Mouse (Mus musculus) E14TG2a.4 (cell line): ENCODE results near the gene Slc41a2.

Experiments used
- H3K27me3 ChIP-seq: 2 replicates; pipeline ENCODE4 v1.6.1; 2014; ENCODE audit warnings: low read length, control low read depth; ENCODE audit not compliant: insufficient read depth
- H3K36me3 ChIP-seq: 2 replicates; pipeline ENCODE4 v1.6.1; 2014; ENCODE audit warnings: low read length, control low read depth; ENCODE audit not compliant: insufficient read depth
- H3K4me1 ChIP-seq: replicated peaks from 2 replicates; pipeline ENCODE4 v1.6.1; 2014; ENCODE audit warnings: low read depth, low read length, control low read depth
- H3K4me3 ChIP-seq: replicated peaks from 2 replicates; pipeline ENCODE4 v1.5.1; 2014; ENCODE audit warnings: mild to moderate bottlenecking, low read length
- H3K9me3 ChIP-seq: 2 replicates; pipeline ENCODE4 v1.6.1; 2014; ENCODE audit warnings: low read length, control low read depth
- CTCF ChIP-seq: conservative IDR thresholded peaks from 2 replicates; pipeline ENCODE4 v1.5.1; 2014; ENCODE audit warnings: low read length
- NANOG ChIP-seq: IDR thresholded peaks from 2 replicates; pipeline ENCODE4 v1.6.1; 2014; ENCODE audit warnings: borderline replicate concordance, low read length, mixed read lengths
- POU5F1 ChIP-seq: IDR thresholded peaks from 2 replicates; pipeline ENCODE4 v1.6.1; 2014; ENCODE audit warnings: low read length, borderline replicate concordance

The Slc41a2 gene

GRCm38 (mm10) chr10:83202906-83203702, 134.6 kb downstream of the Slc41a2 start:
- no peak for TF ChIP-seq CTCF
- no peak for TF ChIP-seq POU5F1
- no peak for TF ChIP-seq NANOG
- peaks cover 11% of the 10 kb centered on the region; the same call in 1 of the 2 replicates for H3K4me1 ChIP-seq
- H3K27me3 ChIP-seq: 0 out of 2 replicates have a peak, but pooled peaks cover 4% of the 10 kb centered on the region
- H3K36me3 ChIP-seq: no peaks in the 10 kb centered on the region
- H3K4me3 ChIP-seq: 0 out of 2 replicates have a peak overlapping the region, but pooled peaks have one; percentile 20
- H3K9me3 ChIP-seq: no peaks in the 10 kb centered on the region

DNA sequence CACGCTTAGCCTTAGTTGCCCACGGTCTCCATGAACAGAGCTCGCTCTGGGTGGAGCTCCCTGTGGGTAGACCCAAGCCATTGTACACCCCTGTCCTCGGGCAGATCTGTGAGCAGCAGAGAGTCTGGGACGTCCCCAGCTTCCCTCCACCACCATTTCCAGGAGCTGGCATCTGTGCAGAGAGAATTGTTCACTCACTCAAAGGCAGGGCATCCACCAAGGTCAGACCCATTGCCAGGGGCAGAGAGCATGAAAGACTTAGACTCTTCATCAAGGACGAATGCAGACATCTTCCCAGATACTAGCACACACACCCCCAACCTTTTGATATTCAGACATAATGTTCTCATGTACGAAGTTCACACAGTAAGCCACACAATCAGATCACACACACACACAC, 136.2 kb downstream of the Slc41a2 start:
- no peak overlapping the region for H3K4me3 ChIP-seq
- H3K9me3 ChIP-seq: no peaks in the 10 kb centered on the region
- H3K4me1 ChIP-seq: 0 out of 2 replicates have a peak, but pooled peaks cover 3% of the 10 kb centered on the region
- H3K36me3 ChIP-seq: no peaks in the 10 kb centered on the region
- H3K27me3 ChIP-seq: 0 out of 2 replicates have a peak, but pooled peaks cover 4% of the 10 kb centered on the region
- TF ChIP-seq CTCF (no peak), NANOG (no peak), POU5F1 (no peak)

DNA sequence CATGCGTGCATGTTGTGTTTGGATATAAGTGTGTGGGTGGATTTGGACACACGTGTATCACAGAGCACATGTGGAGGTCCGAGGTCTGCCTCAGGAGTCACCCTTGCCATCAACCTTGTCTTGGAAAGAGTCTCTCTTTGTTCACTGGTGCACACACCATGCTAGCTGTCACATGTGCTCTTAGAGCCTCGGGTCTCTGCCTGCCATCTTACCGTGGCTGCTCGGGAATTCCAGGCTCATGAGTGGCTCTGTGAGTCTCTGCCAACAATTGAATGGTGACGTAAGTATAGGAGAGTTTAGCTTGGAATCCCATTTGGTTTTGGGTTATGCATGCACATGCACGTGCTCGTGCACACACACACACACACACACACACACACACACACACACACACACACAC, 138.4 kb downstream of the Slc41a2 start:
- Histone ChIP-seq H3K9me3 (no peaks in the 10 kb centered on the region), H3K36me3 (no peaks in the 10 kb centered on the region), H3K4me1 (0 out of 2 replicates have a peak, but pooled peaks cover 3% of the 10 kb centered on the region), H3K4me3 (no peak overlapping the region), H3K27me3 (0 out of 2 replicates have a peak, but pooled peaks cover 4% of the 10 kb centered on the region)
- TF ChIP-seq NANOG (no peak), POU5F1 (no peak), CTCF (no peak)

DNA sequence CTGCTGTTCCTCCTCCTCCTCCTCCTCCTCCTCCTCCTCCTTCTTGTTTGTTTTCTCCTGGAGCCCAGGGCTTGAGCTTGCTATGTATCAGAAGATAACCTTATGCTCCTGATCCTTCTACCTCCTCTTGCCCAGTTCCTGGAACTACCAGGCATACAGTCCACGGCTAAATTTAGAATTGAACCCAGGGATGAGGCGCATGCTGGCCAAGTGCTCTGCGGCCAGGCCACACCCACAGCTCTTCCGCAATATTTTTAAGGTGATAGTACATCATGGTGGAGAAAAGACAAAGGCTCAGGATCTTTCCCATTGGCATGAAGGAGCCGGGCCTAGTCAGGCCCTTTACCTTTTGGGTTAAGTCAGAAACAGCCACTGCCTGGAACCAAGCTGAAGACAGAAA, 139.0 kb downstream of the Slc41a2 start:
- TF ChIP-seq POU5F1 (no peak), CTCF (no peak), NANOG (no peak)
- H3K4me1 ChIP-seq: 0 out of 2 replicates have a peak, but pooled peaks cover 3% of the 10 kb centered on the region
- H3K27me3 ChIP-seq: 0 out of 2 replicates have a peak, but pooled peaks cover 4% of the 10 kb centered on the region
- no peaks in the 10 kb centered on the region for H3K9me3 ChIP-seq
- H3K36me3 ChIP-seq: no peaks in the 10 kb centered on the region
- no peak overlapping the region for H3K4me3 ChIP-seq

GRCm38 (mm10) chr10:83197690-83198336, 139.9 kb downstream of the Slc41a2 start:
- H3K27me3 ChIP-seq: 0 out of 2 replicates have a peak, but pooled peaks cover 4% of the 10 kb centered on the region
- no peaks in the 10 kb centered on the region for H3K4me1 ChIP-seq
- no peak overlapping the region for H3K4me3 ChIP-seq
- no peaks in the 10 kb centered on the region for H3K36me3 ChIP-seq
- peak; percentile 97 for TF ChIP-seq CTCF
- TF ChIP-seq POU5F1: no peak
- TF ChIP-seq NANOG: no peak
- H3K9me3 ChIP-seq: no peaks in the 10 kb centered on the region

DNA sequence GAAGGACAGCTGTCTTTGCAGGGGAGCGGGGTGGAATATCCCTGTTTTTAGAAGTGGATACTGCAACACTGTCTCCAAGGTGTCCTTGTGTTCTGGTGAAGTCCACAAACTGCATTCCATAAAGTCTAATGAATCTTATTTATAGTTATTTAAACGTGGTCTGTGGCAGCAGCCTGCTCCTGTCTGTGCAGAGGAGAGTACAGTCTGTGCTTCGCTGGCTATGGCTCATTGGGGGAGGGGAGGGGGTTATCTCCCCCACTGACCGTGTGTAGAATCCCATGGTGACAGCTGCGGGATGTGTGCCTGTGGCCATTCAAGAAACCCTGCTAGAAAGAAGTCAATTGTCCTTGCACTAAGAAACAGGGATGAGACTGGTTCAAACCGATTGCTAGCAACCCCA, 145.7 kb downstream of the Slc41a2 start:
- Histone ChIP-seq H3K36me3 (no peaks in the 10 kb centered on the region), H3K9me3 (peaks cover 16% of the 10 kb centered on the region), H3K27me3 (no peaks in the 10 kb centered on the region), H3K4me3 (no peak overlapping the region), H3K4me1 (peaks cover 4% of the 10 kb centered on the region; the same call in 1 of the 2 replicates)
- TF ChIP-seq NANOG: no peak
- no peak for TF ChIP-seq POU5F1
- no peak for TF ChIP-seq CTCF

- peaks cover 16% of the 10 kb centered on the region for H3K9me3 ChIP-seq
- peaks cover 4% of the 10 kb centered on the region; the same call in 1 of the 2 replicates for H3K4me1 ChIP-seq
- H3K4me3 ChIP-seq: no peak overlapping the region
- H3K27me3 ChIP-seq: no peaks in the 10 kb centered on the region
- H3K36me3 ChIP-seq: no peaks in the 10 kb centered on the region
- TF ChIP-seq POU5F1 (no peak), NANOG (no peak), CTCF (no peak)
Observed at GRCm38 (mm10) chr10:83191476-83191875, 146.2 kb downstream of the Slc41a2 start.

DNA sequence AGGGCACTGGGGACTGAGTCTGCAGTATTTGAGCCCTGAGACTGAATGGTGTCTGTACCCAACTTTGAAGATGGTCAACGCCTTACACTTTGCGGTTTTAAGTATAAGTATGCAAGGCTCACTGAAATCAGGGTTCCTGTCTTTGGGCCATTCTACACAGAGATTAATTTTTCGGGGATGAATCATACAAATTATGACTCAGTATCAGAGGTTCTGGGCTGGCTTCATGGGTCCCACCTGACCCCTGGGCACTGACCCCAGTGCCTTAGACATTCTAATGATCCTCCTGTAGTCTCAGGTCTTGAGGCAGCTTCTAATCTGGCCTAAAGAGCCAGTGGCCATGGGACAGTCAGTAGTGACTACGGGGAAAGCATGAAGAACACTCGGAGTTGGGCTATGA, 148.6 kb downstream of the Slc41a2 start:
- H3K9me3 ChIP-seq: peaks cover 16% of the 10 kb centered on the region
- H3K4me1 ChIP-seq: peaks cover 4% of the 10 kb centered on the region; the same call in 1 of the 2 replicates
- no peak overlapping the region for H3K4me3 ChIP-seq
- H3K27me3 ChIP-seq: no peaks in the 10 kb centered on the region; the same call in 1 of the 2 replicates
- H3K36me3 ChIP-seq: no peaks in the 10 kb centered on the region
- TF ChIP-seq CTCF (no peak), NANOG (no peak), POU5F1 (no peak)
